Mouse (Mus musculus) erythroblast, adult 5-6 weeks (primary cell): ENCODE measurements around the gene 1700069L16Rik. TPM values are rescaled to one million over a fixed set of nuclear protein-coding genes. Genes with fewer than 3 reads are reported as not detected.

Source experiments
- ATAC-seq: replicated peaks from 2 replicates; pipeline ENCODE4 v1.8.0; 2016; ENCODE audit warnings: moderate number of reproducible peaks, mild to moderate bottlenecking, moderate TSS enrichment, inconsistent platforms; ENCODE audit not compliant: poor library complexity, low FRiP score, severe bottlenecking
- total RNA-seq, 2 experiments: library from RNA; stranded (forward) in 1 of 2; stranded (reverse) in 1 of 2; fragments of 150-400 nt in 1 of 2; fragments of 200-764, 138-1000 nt in 1 of 2; gene quantifications; 2 replicates each; pipeline versions ENCODE4 v1.2.3 to v1.2.4; 2015 to 2017; ENCODE audit warnings: low replicate concordance in 2 of 2

The 1700069L16Rik gene
- total RNA-seq, 2 experiments from 2014 or later: not detected

- ATAC-seq: peak; percentile 95
Observed at GRCm38 (mm10) chr5:113735345-113736112, 11.0 kb upstream of the 1700069L16Rik start, which contains the start of gene Ficd. Ficd (plus strand) TSS chr5:113735803.

GRCm38 (mm10) chr5:113735023-113735344 is 10.4 kb upstream of the 1700069L16Rik start:
- ATAC-seq: no peak

- ATAC-seq: no peak
Observed at GRCm38 (mm10) chr5:113734376-113734775, 9.8 kb upstream of the 1700069L16Rik start.

DNA sequence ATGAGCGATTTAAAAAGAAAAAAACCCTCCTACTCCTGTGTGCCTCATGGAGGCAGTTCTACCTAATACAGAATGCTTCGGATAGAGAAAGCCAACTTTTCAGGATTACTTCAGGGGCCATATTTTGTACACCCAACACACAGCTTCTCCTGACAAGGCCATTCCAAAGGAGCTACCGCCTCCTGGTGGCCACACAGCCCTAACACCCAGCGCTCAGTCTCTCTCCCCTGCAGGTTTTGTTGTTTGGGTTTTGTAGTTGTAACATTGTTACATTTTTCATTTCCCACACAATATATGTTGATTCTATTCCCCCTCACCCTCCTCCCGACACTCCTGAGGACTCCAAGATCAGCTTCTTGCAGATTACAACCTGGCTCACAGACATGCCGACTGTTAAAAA is 7.6 kb upstream of the 1700069L16Rik start:
- ATAC-seq: no peak

- ATAC-seq: no peak
Observed at GRCm38 (mm10) chr5:113731174-113731573, 6.6 kb upstream of the 1700069L16Rik start.

GRCm38 (mm10) chr5:113730641-113731121 is 6.1 kb upstream of the 1700069L16Rik start:
- ATAC-seq: no peak

GRCm38 (mm10) chr5:113728691-113729090 is 4.1 kb upstream of the 1700069L16Rik start:
- ATAC-seq: no peak

- ATAC-seq: no peak
Observed at GRCm38 (mm10) chr5:113728011-113728410, 3.4 kb upstream of the 1700069L16Rik start.

DNA sequence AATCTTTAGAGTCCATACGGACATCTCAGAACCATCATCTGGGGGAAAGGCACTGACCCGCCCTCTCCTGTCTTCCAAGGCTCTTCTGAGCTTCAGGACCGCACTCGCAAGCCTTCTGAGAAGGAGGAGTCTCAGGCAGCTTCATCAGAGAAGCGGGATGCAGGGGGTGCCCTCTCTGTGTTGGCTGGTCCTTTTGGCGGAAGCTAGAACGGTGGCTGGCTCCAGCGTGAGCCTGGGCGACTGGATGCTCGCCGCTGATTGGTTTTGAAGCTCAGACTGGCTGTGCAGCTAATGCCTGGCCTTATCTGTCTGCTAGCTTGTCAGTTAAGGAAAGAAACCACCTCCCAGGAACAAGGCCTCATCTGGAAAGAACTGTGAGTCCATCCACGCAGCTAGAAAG is 2.7 kb upstream of the 1700069L16Rik start:
- ATAC-seq: no peak

GRCm38 (mm10) chr5:113726618-113727017 is 2.0 kb upstream of the 1700069L16Rik start:
- ATAC-seq: no peak

- ATAC-seq: no peak
Observed at GRCm38 (mm10) chr5:113725417-113725816, 845 bp upstream of the 1700069L16Rik start.

DNA sequence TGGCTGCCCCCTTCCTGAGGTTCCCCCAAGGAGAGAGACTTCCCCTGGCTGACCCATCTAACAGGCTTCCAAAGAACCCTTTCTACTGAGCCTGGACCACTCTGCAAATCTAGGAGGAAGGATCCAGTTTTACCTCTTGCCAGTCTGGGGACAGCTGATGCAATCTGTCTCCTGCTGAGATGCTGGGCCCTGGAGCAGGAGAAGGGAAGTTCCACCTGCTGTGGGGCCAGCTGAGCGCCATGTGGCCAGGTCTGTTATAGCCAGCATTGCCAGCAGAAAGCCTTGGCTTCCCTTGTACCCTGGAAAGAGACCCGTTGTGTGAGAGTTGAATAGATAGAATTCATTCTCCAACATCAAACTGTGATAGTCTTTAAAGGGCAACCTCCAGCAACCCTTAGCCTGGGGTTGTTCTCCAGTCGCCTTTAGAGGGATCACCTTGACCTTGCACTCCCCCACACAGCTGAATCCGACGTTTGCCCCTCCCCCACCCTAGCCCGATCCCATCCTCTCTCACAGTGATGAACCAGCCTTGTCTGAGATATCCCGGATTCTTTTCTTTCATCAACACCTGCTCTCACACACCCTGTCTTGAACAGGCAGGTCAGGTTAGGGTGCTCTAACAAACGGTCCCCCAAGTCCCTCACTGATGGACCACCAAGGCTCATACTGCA is 870 bp downstream of the 1700069L16Rik start:
- ATAC-seq: no peak

DNA sequence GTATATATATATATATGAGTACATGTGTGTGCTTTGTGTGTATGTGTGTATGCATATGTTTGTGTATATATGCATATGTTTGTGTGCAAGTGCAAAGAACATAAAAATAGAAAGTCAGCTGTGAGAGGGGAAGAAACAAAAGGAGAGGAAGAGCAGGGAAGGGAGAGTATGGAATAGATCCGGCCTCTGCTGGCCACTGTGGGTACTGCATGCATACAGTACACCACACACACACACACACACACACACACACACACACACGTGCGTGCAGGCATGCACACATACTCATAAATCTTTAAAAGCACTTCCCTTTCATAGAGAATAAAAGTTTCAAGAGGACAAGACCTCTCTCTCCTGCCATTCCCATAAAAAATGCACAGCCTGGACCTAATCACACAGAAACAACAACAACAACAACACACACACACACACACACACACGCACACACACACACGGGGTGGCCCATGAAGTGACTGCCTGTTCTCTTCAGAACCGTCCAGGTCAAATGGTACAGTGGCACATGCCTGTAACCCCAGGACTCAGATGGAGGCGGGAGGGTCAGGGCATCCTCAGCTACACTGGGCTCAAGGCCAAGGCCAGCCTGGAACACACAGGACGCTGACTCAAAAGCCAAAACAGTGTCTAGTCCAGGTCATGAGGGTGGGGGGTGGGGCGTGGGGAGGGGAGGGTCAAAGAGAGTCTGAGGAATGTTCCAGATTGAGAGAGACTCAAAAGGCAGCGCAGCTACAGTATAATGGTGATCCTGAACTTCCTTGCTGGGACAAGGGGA is 2.2 kb downstream of the 1700069L16Rik start:
- no peak for ATAC-seq

DNA sequence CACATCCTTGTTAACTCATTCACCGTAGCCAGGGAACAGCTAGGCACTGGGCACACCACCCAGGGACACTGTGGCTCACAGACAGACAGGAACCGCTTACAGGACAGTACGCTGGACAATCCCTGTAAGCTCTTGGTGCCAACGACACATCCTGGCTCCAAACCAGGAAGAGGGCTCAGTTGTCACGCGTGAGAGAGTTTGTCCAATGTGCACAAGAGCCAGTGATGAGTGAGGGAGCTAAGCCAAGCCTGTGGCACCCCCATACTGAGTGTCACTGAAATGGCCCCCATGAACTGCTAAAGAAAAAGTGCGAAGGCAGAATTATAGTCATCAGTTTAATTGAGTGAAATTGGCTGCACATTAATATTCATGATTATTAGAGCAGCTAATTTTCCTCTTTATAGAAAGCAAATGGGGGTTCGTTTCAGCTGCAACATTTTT is 5.3 kb downstream of the 1700069L16Rik start:
- no peak for ATAC-seq

DNA sequence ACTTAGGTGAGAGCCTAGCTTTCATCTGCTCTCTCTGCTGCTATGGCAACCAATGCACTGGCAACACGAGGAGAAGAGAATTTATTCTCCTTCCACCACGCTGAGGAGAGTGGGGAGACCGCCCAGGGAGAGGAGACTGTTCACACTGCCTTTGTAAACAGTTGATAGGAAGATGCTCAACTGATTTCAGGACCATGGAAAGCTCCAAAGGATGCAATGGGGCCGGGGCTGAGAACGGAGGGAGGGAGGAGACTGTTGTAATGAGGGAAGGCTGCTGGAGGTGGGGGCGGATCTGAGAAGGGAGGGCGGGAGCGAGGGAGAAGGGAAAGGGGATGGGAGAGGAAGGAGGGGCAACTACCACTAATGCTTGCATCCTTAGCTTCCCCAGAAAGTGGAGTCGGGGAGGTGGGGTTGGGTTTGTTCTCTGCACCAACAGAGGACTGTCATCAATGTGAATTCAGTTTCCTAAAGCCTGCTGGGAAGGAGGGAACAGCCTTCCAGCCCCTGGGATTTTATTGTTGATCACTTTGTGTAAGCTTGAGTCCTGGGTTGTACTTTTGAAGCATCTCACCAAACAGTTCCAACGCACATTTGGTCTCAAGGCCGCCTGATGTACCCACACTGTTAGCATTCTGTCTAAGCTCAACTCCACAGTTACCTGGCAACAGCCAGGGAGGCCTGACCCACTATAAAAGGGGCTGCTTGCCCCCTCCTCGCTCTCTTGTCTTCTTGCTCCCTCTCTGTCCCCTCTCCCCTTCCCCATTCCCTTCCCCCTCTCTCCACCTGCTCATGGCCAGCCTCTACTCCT is 7.8 kb downstream of the 1700069L16Rik start:
- no peak for ATAC-seq

DNA sequence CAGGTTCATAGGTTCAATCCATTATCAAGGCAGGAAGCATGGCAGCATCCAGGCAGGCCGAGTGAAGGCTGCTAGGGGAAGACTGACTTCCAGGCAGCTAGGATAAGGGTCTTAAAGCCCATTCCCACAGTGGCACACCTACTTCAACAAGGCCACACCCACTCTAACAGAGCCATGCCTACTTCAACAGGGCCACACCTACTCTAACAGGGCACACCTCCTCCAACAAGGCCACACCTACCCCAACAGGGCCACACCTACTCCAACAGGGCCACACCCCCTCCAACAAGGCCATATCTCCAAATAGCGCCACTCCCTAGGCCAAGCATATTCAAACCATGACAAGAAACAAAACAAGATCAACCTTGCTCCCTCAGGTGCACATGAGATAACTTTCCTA is 11.7 kb downstream of the 1700069L16Rik start:
- no peak for ATAC-seq

- no peak for ATAC-seq
Observed at GRCm38 (mm10) chr5:113703803-113704585, 20.6 kb downstream of the 1700069L16Rik start.

- no peak for ATAC-seq
Observed at GRCm38 (mm10) chr5:113700388-113701023, 24.1 kb downstream of the 1700069L16Rik start.
